Mouse (Mus musculus) hindbrain, embryonic 14.5 days (tissue): ENCODE data around the gene Rnf215. TPM values are rescaled to one million over a fixed set of nuclear protein-coding genes. Genes with fewer than 3 reads are reported as not detected.
"Not testable (repeated sequence)": the region's sequence is repeated elsewhere in the genome, so short reads cannot be mapped to it uniquely, and the experiment has no call there.

ENCODE experiments used
- ATAC-seq: fragments of 200-750 bp; cut with Nextera tagmentation; 2 replicates; pipeline ENCODE4 v1.8.0; 2017; ENCODE audit warnings: moderate number of reproducible peaks, mild to moderate bottlenecking, moderate TSS enrichment, moderate library complexity; ENCODE audit not compliant: low FRiP score
- DNase-seq: peaks from one replicate; pipeline ENCODE4 v3.0.0-alpha.2; 2015; ENCODE audit warnings: low spot score
- H3K27ac ChIP-seq: fragments of 300-500 bp; sonication (generic); 2 replicates; pipeline ENCODE4 v1.5.1; 2014; ENCODE audit warnings: mild to moderate bottlenecking, moderate library complexity
- H3K27me3 ChIP-seq: fragments of 300-500 bp; sonication (generic); 2 replicates; pipeline ENCODE4 v1.6.1; 2014; ENCODE audit warnings: mild to moderate bottlenecking, low read length, mixed read lengths; ENCODE audit not compliant: control insufficient read depth, insufficient read depth
- H3K36me3 ChIP-seq: fragments of 300-500 bp; sonication (generic); replicated peaks from 2 replicates; pipeline ENCODE4 v1.6.1; 2014; ENCODE audit not compliant: control insufficient read depth, insufficient read depth
- H3K4me1 ChIP-seq: fragments of 300-500 bp; sonication (generic); replicated peaks from 2 replicates; pipeline ENCODE4 v1.6.1; 2014; ENCODE audit warnings: antibody characterized with exemption, low read length, mixed read lengths; ENCODE audit not compliant: control insufficient read depth, insufficient read depth
- H3K4me2 ChIP-seq: fragments of 300-500 bp; sonication (generic); replicated peaks from 2 replicates; pipeline ENCODE4 v1.6.1; 2014; ENCODE audit warnings: mild to moderate bottlenecking, moderate library complexity
- H3K4me3 ChIP-seq: fragments of 300-500 bp; sonication (generic); replicated peaks from 2 replicates; pipeline ENCODE4 v1.5.1; 2014; ENCODE audit warnings: mild to moderate bottlenecking, low read length
- H3K9ac ChIP-seq: fragments of 300-500 bp; sonication (generic); 2 replicates; pipeline ENCODE4 v1.6.1; 2014
- H3K9me3 ChIP-seq: fragments of 300-500 bp; sonication (generic); 2 replicates; pipeline ENCODE4 v1.6.1; 2016; ENCODE audit warnings: low read length; ENCODE audit not compliant: control insufficient read depth
- WGBS: fragments of 180-500 bp; shearing (Covaris S2); extraction: QIAGEN DNeasy Blood & Tissue Kit; methylation state at CpG from one replicate; pipeline ENCODE4 v1.1.7; 2014; 5-methylcytosine and 5-hydroxymethylcytosine counted together
- polyA plus RNA-seq: library from polyadenylated mRNA; unstranded; fragments of >200 nt; fragmentation: Nextera tagmentation; extraction: Ambion mirVana; gene quantifications from 2 replicates; pipeline ENCODE4 v1.2.1, GENCODE M21; 2014

Rnf215 gene
- polyA plus RNA-seq, 1 experiment from 2014 or later = 48.2 TPM

DNA sequence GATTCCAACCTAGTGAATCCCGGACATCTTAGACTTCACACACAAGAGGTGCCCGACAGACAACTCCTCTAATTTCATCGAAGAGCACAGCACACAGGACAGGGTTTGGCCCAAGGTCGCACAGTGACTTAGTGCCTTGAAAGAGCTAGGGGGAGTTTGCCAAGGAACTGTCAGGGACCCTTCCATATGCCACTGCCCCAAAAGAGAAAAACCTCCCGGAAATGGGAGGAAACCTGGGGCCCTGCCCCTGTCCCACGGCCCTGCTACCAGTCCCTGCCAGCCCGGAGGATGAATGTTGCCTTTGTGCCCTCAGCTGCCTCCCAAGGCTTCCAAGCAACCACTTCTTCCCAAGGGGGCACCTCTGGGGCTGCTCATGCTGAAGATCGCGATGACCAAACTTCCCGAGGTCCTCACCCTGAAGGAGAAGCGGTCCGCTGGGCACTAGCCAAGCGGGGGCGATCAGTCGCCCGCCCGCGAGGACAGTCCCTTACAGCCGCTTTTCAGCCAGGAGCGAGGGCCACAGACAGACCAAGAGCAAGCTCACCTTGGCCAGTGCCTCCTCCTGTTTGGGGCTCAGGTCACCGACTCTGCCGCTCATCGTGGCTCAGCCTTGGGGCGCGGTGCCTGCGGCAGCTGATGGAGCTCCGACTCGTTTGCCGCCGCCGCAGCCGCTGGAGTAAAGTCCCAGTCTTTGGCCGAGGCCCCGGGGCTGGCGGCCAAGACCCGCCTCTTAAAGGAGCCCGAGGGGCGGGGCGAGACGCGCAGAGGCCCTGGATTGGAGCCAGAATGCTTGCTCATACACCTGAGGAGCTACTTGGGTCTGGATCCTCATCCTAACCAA, 16.7 kb upstream of the Rnf215 start:
- Histone ChIP-seq H3K27me3 (peaks cover 4% of the 10 kb centered on the region; the same call in 1 of the 2 replicates), H3K4me1 (peaks cover 16% of the 10 kb centered on the region), H3K4me3 (peak overlapping the region; percentile 51), H3K4me2 (peak overlapping the region; percentile 90), H3K9me3 (no peaks in the 10 kb centered on the region), H3K9ac (peak overlapping the region; percentile 71), H3K27ac (peak overlapping the region; percentile 61; the same call in 1 of the 2 replicates), H3K36me3 (no peaks in the 10 kb centered on the region)
- 2% methylated on average over 41 of the region's 41 CpGs for WGBS
- peak; percentile 68 for ATAC-seq
- DNase-seq = peak; percentile 78

DNA sequence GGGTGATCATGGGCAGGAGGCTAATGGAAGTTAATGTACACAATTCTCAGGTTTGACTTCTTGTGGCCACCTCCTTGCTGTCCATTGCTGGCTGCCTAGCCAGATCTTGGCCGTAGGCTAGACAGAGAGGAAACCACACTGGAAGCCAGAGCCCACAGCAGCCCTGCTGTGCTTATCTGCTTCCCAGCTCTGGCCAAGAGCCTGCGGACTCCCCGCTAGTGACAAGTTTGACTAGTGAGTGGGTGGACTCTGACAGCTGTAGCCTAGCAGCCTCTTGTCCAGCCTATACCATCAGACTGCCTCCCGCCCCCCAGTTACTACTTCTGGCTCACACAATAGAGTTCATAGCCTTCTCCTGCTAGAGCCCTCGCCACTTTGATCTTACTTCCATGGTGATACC, 15.4 kb upstream of the Rnf215 start:
- DNase-seq (no peak), ATAC-seq (no peak)
- Histone ChIP-seq H3K36me3 (no peaks in the 10 kb centered on the region), H3K27ac (no peak overlapping the region), H3K9me3 (0 out of 2 replicates have a peak, but pooled peaks cover 2% of the 10 kb centered on the region), H3K27me3 (peaks cover 4% of the 10 kb centered on the region; the same call in 1 of the 2 replicates), H3K4me3 (no peak overlapping the region), H3K4me2 (no peak overlapping the region), H3K4me1 (peaks cover 16% of the 10 kb centered on the region), H3K9ac (no peak overlapping the region)
- WGBS = 80% methylated on average over 5 of the region's 5 CpGs

- Histone ChIP-seq H3K4me1 (peaks cover 16% of the 10 kb centered on the region), H3K4me2 (no peak overlapping the region), H3K4me3 (no peak overlapping the region), H3K27me3 (peaks cover 4% of the 10 kb centered on the region; the same call in 1 of the 2 replicates), H3K27ac (no peak overlapping the region), H3K36me3 (no peaks in the 10 kb centered on the region), H3K9me3 (peaks cover 3% of the 10 kb centered on the region; the same call in 1 of the 2 replicates), H3K9ac (no peak overlapping the region)
- DNase-seq (no peak), ATAC-seq (no peak)
- 76% methylated on average over 3 of the region's 3 CpGs for WGBS
These were observed 13.3 kb upstream of the Rnf215 start for GRCm38 (mm10) chr11:4121691-4122090.

GRCm38 (mm10) chr11:4122226-4122625, 12.8 kb upstream of the Rnf215 start:
- H3K9ac ChIP-seq = no peak overlapping the region
- H3K9me3 ChIP-seq = peaks cover 3% of the 10 kb centered on the region; the same call in 1 of the 2 replicates
- ATAC-seq (no peak), DNase-seq (no peak)
- H3K4me1 ChIP-seq = peaks cover 16% of the 10 kb centered on the region
- H3K36me3 ChIP-seq = no peaks in the 10 kb centered on the region
- no peak overlapping the region for H3K27ac ChIP-seq
- H3K4me3 ChIP-seq = no peak overlapping the region
- H3K4me2 ChIP-seq = no peak overlapping the region
- H3K27me3 ChIP-seq = peaks cover 4% of the 10 kb centered on the region; the same call in 1 of the 2 replicates
- WGBS = 80% methylated on average over 5 of the region's 5 CpGs

DNA sequence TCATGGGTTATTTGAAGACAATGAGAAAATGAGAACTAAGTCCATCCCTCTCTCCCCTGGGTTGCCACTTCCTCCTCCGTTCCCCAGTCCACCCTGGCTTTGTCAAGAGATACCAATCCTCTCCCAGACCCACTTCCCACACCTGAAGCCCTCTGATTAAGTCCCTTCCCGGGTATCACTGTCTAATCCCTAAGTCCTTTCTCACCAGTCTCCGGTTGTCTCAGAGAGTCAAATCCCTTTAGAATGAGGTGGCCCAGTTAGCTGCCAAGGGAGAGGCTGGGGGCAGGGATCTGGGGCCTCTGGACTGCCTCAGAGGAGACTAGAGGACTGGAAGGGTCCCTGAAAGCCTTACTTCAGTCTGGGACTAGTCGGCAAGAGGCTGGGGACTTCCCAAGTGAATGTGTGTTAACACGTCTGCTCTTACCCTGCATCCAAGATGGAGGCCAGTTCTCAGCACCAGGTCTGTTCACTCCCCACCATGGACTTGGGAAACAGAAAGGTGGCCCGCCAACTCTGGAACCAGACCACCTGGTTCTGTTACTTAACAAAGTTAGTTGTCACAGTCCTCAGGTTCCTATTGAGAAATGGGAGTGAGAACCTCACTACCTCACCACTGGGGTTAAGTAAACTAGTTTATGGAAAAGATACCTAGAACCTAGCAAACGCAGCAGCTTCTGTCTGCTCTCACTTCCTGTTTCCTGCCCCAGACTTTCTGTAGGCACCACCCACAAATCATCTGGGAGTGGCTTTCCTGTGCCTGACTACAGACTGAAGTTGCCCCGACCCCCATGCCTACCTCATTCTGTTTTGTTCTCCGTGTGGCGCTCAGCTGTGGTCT, 12.0 kb upstream of the Rnf215 start, which contains the start of gene Sec14l2:
Sec14l2 (minus strand) TSS at position 674 of the 838 bp plus-strand sequence.
- no peak within 1 kb of the TSS for H3K4me3 ChIP-seq
- no peaks in the 10 kb centered on the region for H3K36me3 ChIP-seq
- DNase-seq (no peak), ATAC-seq (no peak)
- peaks cover 9% of the 10 kb centered on the region for H3K4me1 ChIP-seq
- no peak within 1 kb of the TSS for H3K4me2 ChIP-seq
- H3K9me3 ChIP-seq = peaks cover 3% of the 10 kb centered on the region; the same call in 1 of the 2 replicates
- H3K9ac ChIP-seq = no peak within 1 kb of the TSS
- H3K27ac ChIP-seq = no peak within 1 kb of the TSS
- peaks cover 4% of the 10 kb centered on the region; the same call in 1 of the 2 replicates for H3K27me3 ChIP-seq
- WGBS = 77% methylated on average over 10 of the region's 10 CpGs

- no peak for DNase-seq
- no peak for ATAC-seq
- Histone ChIP-seq H3K9me3 (peaks cover 3% of the 10 kb centered on the region; the same call in 1 of the 2 replicates), H3K36me3 (no peaks in the 10 kb centered on the region), H3K27me3 (peaks cover 4% of the 10 kb centered on the region; the same call in 1 of the 2 replicates), H3K4me2 (no peak overlapping the region), H3K4me3 (no peak overlapping the region), H3K4me1 (peaks cover 1% of the 10 kb centered on the region), H3K27ac (no peak overlapping the region), H3K9ac (no peak overlapping the region)
- 63% methylated on average over 5 of the region's 5 CpGs for WGBS
These were observed 11.1 kb upstream of the Rnf215 start for GRCm38 (mm10) chr11:4123922-4124321.

DNA sequence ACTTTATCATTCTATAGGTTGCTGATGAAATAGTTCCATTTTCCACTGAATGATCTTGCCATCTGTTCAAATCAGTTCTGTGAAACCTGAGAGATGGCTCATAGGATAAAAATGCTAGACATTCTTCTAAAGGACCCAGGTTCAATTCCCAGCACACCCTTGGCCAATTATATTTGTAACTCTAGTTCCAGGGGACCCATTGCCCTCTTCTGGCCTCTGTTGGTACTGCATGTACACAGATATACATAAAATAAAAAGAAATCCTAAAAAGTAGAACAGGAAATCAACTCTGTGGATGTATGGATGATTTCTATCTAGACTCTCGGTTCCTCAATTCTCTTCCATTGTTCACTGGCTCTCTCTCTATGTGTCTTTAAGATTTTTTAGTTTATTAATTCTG, 7.9 kb upstream of the Rnf215 start:
- Histone ChIP-seq H3K4me3 (no peak overlapping the region), H3K4me2 (no peak overlapping the region), H3K4me1 (no peaks in the 10 kb centered on the region), H3K27ac (no peak overlapping the region), H3K9ac (no peak overlapping the region), H3K27me3 (no peaks in the 10 kb centered on the region), H3K9me3 (peaks cover 3% of the 10 kb centered on the region; the same call in 1 of the 2 replicates), H3K36me3 (no peaks in the 10 kb centered on the region)
- DNase-seq = no peak
- 86% methylated on average over 1 of the region's 1 CpGs for WGBS
- no peak for ATAC-seq

GRCm38 (mm10) chr11:4128461-4128860, 6.5 kb upstream of the Rnf215 start:
- not testable (repeated sequence) for ATAC-seq, H3K4me3 ChIP-seq, H3K9ac ChIP-seq, H3K9me3 ChIP-seq, H3K4me1 ChIP-seq, H3K4me2 ChIP-seq, H3K27me3 ChIP-seq, DNase-seq, H3K36me3 ChIP-seq, H3K27ac ChIP-seq
- WGBS = 95% methylated on average over 4 of the region's 4 CpGs

DNA sequence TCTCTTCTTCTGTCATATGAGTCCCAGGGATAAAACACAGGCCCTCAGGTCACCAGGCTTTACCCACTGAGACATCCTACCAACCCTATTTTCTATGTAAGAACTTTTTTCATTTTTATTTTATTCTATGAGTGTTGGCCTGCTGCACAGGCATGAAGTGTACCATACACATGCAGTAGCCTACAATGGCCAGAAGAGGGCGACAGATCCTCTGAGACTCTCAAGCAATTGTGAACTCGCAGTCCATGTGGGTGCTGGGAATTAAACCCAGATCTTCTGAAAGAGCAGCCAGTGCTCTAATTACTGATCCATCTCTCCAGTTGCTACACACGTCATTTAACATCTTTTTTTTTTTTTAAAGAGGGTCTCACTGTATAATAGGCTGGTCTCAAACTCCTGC, 1.6 kb upstream of the Rnf215 start:
- Histone ChIP-seq H3K4me1 (peaks cover 17% of the 10 kb centered on the region), H3K9ac (no peak overlapping the region), H3K9me3 (no peaks in the 10 kb centered on the region), H3K36me3 (peaks cover 13% of the 10 kb centered on the region), H3K27me3 (no peaks in the 10 kb centered on the region), H3K4me3 (no peak overlapping the region), H3K4me2 (no peak overlapping the region), H3K27ac (no peak overlapping the region)
- ATAC-seq (no peak), DNase-seq (no peak)
- whole genome bisulfite sequencing = 55% methylated on average over 3 of the region's 3 CpGs
